In genomic region chr6:127767706-127768493, GRCm38 (mm10) we compare ENCODE assay signal across 8 mouse cellular contexts. TPM values are rescaled to one million over a fixed set of nuclear protein-coding genes. Genes with fewer than 3 reads are reported as not detected.
DNase-seq lines count a peak whose midpoint lies in the region; ATAC-seq and TF ChIP-seq lines count a peak whose summit lies in the region.

No protein-coding gene starts in this region.

- TF ChIP-seq POLR2A in brain, embryonic 14.5 days (IDR thresholded peaks at IDR 0.05; ENCODE audit: borderline replicate concordance, extremely low read depth, insufficient read depth, insufficient read length, poor library complexity, severe bottlenecking): no peak

- DNase-seq in ES-E14 (ENCODE audit: low read depth, low spot score): peak; percentile 56
- DNase-seq in brain, embryonic 14.5 days (ENCODE audit: low read depth): peak; percentile 77
- DNase-seq in heart, postnatal 0 days (ENCODE audit: low spot score): peak; percentile 42
- peak; percentile 61 for DNase-seq in kidney, postnatal 14 days
- peak; percentile 65 for DNase-seq in lung, postnatal 10 days
- peak; percentile 77 for DNase-seq in retina, embryonic 14.5 days (ENCODE audit: low spot score)
- DNase-seq in adipocyte (ENCODE audit: low spot score): no peak

- no peaks in the 10 kb centered on the region for H3K9me3 ChIP-seq in ES-E14 (ENCODE audit: control insufficient read depth, insufficient read depth, low read depth, low read length)
- H3K9me3 ChIP-seq in embryonic facial prominence, embryonic 15.5 days (replicated peaks): no peaks in the 10 kb centered on the region
- no peaks in the 10 kb centered on the region for H3K9me3 ChIP-seq in heart, postnatal 0 days (replicated peaks; ENCODE audit: control insufficient read depth, low read length)

- no peak overlapping the region for H3K27ac ChIP-seq in ES-E14 (ENCODE audit: insufficient read depth, low read depth, low read length, poor library complexity, severe bottlenecking)
- no peak overlapping the region for H3K27ac ChIP-seq in embryonic facial prominence, embryonic 15.5 days (replicated peaks)
- H3K27ac ChIP-seq in heart, postnatal 0 days (ENCODE audit: low read depth): no peak overlapping the region

- ATAC-seq in embryonic facial prominence, embryonic 15.5 days (ENCODE audit: insufficient number of reproducible peaks, low FRiP score, low TSS enrichment, low read depth): peak; percentile 80
- ATAC-seq in heart, postnatal 0 days (ENCODE audit: insufficient read depth, low read depth): peak; percentile 79

- TF ChIP-seq CTCF in brain, embryonic 14.5 days (IDR thresholded peaks at IDR 0.05; ENCODE audit: borderline replicate concordance, extremely low read depth, insufficient read depth, insufficient read length): no peak
- TF ChIP-seq CTCF in heart, postnatal 0 days (IDR thresholded peaks at IDR 0.05; ENCODE audit: low read depth): no peak

- peak overlapping the region; percentile 83 to 87 for H3K4me3 ChIP-seq in ES-E14 (ENCODE audit: insufficient read depth in 1 of 2, low read depth in 1 of 2, low read length in 2 of 2, poor library complexity in 1 of 2, severe bottlenecking in 1 of 2)
- H3K4me3 ChIP-seq in embryonic facial prominence, embryonic 15.5 days (replicated peaks): peak overlapping the region; percentile 43
- peak overlapping the region; percentile 44 for H3K4me3 ChIP-seq in heart, postnatal 0 days (ENCODE audit: low read depth, low read length)

- no peak overlapping the region; the same call in 1 of the 2 replicates for H3K9ac ChIP-seq in ES-E14 (ENCODE audit: insufficient read depth, low read depth, low read length, poor library complexity, severe bottlenecking)
- H3K9ac ChIP-seq in embryonic facial prominence, embryonic 15.5 days: no peak overlapping the region
- H3K9ac ChIP-seq in heart, postnatal 0 days (replicated peaks; ENCODE audit: low read depth, low read length): no peak overlapping the region

- under 1% methylated on average over 49 of the region's 49 CpGs for WGBS in embryonic facial prominence, embryonic 15.5 days
- whole genome bisulfite sequencing in heart, postnatal 0 days: 2% methylated on average over 49 of the region's 49 CpGs

- in situ Hi-C loops in ES-E14 (cut with MboI; ENCODE audit: low sequenced_read_pairs in 2 of 2, unreplicated experiment in 2 of 2): no loop called here

- TF ChIP-seq EP300 in heart, postnatal 0 days (IDR thresholded peaks at IDR 0.05; ENCODE audit: low read depth): no peak

- peaks cover 92% of the 10 kb centered on the region for H3K27me3 ChIP-seq in embryonic facial prominence, embryonic 15.5 days
- peaks cover 56% of the 10 kb centered on the region for H3K27me3 ChIP-seq in heart, postnatal 0 days (ENCODE audit: control insufficient read depth, insufficient read depth, low read length)

- H3K4me1 ChIP-seq in ES-E14 (ENCODE audit: control insufficient read depth in 2 of 2, insufficient read depth in 2 of 2, low read length in 2 of 2, poor library complexity in 1 of 2): peaks cover 14 to 16% of the 10 kb centered on the region in 2 experiments
- H3K4me1 ChIP-seq in embryonic facial prominence, embryonic 15.5 days: peaks cover 39% of the 10 kb centered on the region
- H3K4me1 ChIP-seq in heart, postnatal 0 days (ENCODE audit: control insufficient read depth, insufficient read depth): no peaks in the 10 kb centered on the region

- H3K36me3 ChIP-seq in ES-E14 (ENCODE audit: control insufficient read depth, insufficient read depth, low read length, poor library complexity, severe bottlenecking): no peaks in the 10 kb centered on the region
- no peaks in the 10 kb centered on the region for H3K36me3 ChIP-seq in embryonic facial prominence, embryonic 15.5 days
- no peaks in the 10 kb centered on the region for H3K36me3 ChIP-seq in heart, postnatal 0 days (replicated peaks; ENCODE audit: control insufficient read depth, insufficient read depth, low read length)

- H3K4me2 ChIP-seq in embryonic facial prominence, embryonic 15.5 days (replicated peaks): peak overlapping the region; percentile 80
- H3K4me2 ChIP-seq in heart, postnatal 0 days (ENCODE audit: low read depth, low read length): peak overlapping the region; percentile 74

TF ChIP-seq in ES-E14, 5 proteins besides CTCF, POLR2A, EP300 and RAD21:
- TF ChIP-seq HCFC1 (IDR thresholded peaks at IDR 0.05; ENCODE audit: borderline replicate concordance, insufficient read depth, low read length) (peak; percentile 34; the same call in 1 of the 2 replicates), CHD2 (IDR thresholded peaks at IDR 0.05; ENCODE audit: low read depth, low read length) (no peak)

RNA-seq across cellular contexts. Expression of gene Prmt8, which starts 1.4 kb away (rescaled TPM):
- total RNA-seq in ES-E14 (2012; rRNA removed): 2.1 and 5.5 TPM in 2 replicates
- polyA plus RNA-seq in brain, embryonic 14.5 days (2012; rRNA removed): 15.0 and 24.9 TPM in 2 replicates
- 1.1 and 2.0 TPM in 2 replicates for polyA plus RNA-seq in embryonic facial prominence, embryonic 15.5 days (2015; fragmentation: Nextera tagmentation; extraction: Ambion mirVana)
- 0.08 TPM in 1 of 2 replicates, not detected in the other for total RNA-seq in heart, postnatal 0 days (2014; rRNA removed; ENCODE audit: low replicate concordance)
- polyA plus RNA-seq in heart, postnatal 0 days (2015; fragmentation: Nextera tagmentation; extraction: Ambion mirVana): not detected in 2 replicates
